Mouse (Mus musculus): ENCODE data around the gene Dnmbp.

The Dnmbp gene

DNA sequence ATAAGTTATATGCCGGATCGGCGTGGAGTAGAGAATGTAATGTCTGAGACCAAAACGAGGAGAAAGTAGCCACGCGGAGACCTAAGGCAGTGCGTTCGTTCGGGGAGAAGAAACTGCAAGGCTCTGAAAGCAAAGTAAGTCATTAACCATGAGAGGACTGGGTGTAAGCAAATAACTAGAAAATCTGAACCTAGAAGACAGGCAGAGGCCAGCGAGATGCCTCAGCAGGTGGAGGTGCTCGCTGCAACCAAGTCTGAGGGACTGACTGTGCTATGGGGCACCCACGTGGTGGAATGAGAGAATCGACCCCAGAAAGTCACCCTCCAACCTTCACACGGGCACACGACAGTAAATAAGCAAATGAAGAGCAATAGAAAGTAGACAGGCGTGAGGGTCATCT lies 3.1 kb upstream of the Dnmbp start:
- DNase-seq: no peak

DNA sequence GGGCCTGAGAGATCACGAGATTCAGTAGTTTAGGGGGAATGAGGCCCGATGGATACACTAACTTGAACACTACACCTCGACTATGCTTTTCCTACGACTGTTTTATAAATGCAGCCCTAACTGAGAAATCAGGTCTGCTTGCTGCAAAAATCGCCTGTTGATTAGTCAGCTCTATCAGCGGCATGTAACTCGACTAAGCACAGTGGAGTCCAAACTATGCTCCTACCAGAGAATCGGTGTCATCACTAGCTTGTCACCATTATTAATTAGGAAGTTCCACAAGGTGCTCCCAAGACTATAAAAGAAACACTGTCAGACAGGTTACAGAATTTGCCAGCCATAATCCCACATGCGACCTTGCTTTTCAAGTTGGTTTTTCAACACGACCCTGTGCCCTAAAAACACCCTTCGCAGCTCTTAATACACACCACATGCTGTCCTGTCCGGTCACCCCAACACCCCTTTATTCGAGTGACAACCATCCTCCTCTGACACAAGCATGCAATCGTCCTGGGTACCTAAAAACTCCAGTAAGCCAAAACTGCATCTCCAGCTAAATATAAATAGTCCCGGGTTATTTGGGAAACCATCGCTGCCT lies 721 bp downstream of the Dnmbp start:
- no peak for DNase-seq

DNA sequence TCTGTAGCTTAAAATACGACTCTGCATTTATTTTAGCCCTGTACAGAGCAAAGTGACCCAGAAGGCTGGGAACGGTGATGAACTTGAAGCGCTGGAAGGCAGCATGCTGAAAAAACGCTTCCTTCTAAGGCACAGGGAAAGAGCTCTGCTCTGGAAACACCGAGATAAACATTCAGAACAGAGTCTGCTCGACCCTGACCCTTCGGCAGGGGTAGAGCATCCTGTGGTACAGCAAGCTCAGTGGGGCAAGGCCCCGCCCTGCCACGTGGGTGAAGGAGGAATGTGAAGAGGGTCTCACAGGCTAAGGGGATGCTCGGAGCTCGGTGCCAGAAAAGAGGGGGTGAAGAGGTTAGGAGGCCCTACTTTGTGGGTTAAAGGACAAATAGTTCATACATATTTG lies 1.6 kb downstream of the Dnmbp start:
- DNase-seq: no peak

DNA sequence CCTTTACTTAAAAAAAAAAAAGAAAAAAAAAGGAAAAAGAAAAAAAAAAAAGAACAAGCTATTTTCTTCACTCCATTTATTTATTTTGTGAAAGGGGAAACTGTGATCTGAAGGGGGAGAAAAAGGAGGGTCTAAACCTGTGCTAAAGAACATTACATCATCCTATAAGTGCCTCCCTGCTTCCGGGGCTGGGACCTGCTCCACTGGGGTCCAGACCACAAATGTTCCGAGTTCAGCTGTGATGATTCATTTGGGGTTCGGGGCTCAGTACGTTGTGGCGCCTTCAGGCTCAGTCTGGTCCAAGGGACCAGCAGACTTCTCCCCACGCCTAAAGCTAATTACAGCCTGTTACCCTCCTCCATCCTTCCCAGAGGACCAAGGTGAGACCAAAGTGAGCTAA lies 9.1 kb downstream of the Dnmbp start:
- no peak for DNase-seq

DNA sequence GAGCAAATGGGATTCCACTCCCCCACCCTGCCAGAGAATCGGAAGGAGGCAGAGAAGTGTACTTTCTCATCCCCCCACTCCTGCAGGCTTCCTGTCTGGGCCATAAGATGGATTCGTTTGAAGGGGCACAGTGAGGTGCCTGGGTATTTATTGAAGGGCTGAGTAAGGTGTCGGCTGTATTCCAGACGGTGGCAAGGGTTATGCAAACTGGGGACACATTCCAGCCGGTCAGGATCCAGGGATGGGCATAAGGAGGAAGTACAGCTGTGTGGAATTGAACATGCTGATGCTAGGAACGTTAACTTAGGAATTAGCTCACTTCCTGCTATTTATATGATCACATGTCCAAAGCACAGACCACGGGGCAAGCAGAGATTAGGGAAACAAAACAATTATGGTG lies 9.6 kb downstream of the Dnmbp start:
- DNase-seq: no peak

DNA sequence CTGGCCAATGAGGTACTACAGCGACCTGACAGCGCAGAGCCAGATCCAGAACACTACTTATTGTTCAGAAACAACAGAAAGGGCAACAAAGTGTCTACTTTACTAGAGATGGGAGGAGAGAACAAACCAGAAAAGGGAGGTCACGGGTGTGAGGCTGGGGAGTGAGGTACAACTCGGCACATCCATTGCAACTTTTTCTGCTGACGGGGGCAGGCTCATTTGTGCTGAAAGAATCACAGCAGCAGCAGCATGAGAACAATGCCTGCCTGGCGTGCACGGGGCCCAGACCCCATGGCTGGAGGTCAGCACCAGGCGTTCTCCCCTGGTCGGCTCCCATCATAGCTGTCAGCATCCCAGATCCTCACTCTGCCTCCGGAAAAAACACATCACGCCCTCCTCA lies 10.1 kb downstream of the Dnmbp start:
- peak; percentile 34 for DNase-seq

DNA sequence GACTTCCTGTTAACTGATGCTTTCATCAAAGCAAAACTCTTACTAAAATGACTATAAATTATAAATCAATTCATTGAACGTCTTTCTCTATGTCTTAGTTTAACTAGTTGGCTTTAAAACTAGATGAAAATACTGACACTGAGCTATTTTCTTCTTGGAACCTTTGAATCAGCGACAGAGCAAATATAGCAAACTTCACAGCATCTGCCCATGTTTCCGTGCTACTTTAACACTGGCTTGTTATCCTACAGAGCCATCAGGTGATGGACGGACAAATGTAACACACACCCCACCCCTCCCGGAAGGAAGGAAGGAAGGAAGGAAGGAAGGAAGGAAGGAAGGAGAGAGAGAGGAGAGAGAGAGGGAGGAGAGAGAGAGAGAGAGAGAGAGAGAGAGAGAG lies 12.0 kb downstream of the Dnmbp start:
- no peak for DNase-seq

DNA sequence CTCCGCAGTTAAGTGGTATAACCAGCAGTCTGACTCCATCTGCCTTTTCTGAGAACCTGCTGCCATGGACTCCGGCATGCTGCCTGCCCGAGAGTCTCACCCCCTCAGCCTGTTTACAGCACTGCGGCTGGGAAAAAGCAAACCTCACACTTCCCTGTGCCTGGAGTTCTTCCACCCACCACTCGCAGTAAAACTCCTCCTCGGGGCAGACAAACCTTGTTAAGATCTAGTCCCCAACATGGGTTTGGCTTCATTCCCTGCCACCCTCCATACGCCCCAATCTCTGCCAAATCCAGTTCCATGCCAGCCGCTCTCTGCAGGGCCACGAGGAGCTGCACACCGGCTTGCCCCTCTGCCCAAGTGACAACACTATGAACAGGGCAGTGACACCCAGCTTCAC lies 12.9 kb downstream of the Dnmbp start:
- no peak for DNase-seq

DNA sequence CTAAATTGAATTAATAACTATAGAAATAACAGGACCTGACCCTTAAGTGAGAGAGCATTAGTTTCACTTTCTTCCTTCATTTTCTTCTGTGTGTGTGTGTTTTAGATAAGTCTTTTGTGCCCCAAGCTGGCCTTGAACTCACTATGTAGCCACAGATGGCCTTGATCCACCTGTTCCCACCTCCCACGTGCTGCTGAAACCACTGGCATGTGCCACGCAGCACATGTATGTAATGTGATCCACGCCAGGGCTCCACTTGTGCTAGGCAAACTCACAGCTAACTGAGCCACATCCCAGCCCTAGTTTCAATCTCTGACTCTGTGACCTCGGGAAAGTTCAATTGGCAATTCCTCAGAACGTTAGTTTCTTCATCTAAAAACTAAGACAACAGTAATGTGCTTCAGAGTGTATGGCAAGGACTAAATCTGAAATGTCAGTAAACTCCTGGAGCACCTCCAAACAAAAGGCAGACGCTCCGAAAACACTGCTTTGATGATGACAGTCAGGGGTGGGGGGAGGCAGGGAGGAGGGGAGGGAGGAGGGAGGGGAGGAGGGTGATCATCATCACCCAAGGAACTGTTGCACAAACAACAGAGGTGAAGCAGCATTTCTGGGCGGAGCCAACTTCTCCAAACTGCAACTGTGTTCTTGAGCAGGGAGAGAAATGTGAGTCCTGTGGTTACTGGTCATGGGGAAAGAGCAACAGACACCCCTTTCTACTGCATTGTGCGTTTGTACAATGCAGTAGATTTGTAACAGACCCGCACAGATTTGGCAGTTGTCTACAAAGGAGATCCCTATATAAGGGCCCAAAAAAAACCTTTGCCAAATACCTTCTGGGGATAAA lies 13.6 kb downstream of the Dnmbp start:
- no peak for DNase-seq

DNA sequence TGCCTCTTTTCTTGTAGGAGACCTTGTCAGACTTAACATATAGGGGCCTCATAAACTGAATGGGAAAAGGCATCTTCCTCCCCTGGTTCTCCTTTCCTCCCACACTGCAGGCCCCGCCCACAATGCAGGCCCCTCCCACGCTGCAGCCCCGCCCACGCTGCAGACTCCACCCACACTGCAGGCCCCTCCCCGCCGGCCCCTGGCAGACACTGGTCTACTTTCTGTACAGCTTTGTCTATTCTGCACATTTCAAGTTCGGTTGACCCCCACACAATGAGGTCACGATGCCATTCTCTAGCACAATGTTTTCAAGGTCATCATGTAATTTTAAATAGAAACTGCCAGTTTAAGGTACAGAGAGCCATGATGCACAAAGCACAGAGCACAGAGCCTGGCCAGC lies 15.6 kb downstream of the Dnmbp start:
- peak; percentile 52 for DNase-seq

DNA sequence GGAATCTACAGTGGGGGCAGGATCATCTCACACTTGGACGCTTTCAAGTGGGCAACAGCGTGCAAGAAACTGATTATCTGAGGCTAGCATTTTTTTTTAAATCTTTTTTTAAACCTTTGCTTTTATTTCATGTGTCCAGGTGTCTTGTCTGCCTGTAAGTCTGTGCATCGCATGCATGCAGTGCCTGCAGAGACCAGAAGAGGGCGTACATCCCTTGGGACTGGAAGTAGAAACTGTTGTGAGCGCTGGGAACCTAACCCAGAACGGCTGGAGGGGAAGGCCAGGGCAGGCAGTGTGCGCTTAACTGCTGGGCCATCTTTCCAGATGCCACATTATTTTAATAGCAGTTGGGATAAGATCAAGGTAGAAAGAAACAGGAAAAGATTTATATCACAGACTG lies 17.0 kb downstream of the Dnmbp start:
- no peak for DNase-seq

DNA sequence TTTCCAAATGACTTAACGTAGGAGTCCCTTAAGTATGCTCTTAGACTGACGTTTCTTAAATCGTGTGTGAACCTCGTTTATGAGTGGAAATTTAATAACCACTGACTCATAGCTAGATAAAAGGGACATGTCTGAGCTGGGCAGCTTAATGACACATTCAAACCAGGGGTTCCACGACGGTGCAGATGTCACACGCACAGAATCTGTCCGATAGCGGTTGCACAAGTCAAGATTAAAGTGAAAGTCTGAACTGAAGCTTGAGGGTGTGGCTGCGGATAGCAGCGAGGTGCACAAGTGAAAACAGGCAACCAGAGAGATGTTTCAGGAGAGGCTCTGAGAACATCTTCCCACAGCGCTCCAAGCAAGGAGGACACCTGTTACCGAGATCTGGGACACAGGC lies 18.6 kb downstream of the Dnmbp start:
- no peak for DNase-seq

DNA sequence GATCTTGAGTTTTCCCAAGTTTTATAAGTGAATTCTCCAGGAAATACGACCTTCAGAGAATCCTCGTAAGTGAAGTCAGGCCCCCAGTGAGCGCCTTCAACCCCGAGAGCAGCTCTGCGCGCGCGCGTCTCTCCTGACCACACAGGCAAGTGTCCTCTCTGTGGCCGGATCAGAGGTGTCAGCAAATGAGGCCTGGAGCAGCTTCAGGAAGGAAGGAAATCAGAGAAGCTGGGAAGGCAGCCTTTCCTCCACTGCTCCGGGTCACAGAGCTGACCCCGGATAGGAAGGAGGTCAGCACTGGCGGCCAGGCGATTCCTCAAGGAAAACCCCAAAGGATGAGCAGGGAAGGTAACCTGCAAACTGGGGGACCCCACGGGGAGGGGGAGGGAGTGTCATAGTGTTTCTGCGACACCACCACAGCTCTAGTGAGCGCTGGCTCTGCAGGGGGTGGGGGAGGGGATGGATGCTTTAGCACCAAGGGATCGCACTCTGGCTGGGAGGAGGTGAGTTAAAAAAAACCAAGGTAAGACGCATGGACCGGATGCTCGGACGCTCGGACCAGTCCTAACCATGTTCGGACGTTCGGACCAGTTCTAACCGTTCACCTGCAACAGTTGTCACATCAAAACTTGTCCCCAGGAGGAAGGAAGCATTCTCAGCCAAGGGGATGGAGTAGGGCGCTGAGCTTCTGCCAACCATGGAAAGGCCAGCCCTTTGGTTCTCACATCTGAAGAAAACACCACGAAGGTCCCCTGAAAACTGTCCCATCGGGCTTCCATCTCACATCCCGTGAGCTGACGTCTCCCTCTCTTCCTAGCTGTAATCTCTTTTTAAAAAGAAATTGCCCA lies 19.3 kb downstream of the Dnmbp start:
- DNase-seq: no peak

DNA sequence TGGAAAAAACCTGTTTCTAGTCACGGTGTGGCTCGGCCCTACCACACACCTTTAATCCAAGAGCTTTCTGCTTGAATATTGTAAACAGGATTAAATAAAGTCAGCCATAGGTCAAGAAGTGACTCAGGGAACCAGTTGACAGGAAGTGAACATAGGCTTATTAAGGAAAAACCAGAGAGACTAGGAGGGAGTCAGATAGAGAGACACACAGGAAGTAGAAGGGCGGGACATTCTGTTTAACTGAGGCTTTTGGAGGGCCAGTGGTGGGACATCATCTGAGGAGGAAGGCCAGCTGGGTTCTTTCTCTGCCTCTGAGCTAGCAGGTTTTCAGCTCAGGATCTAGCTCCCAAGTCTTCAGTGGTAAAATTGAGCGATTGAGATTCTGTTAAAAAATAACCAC lies 20.1 kb downstream of the Dnmbp start:
- no peak for DNase-seq

DNA sequence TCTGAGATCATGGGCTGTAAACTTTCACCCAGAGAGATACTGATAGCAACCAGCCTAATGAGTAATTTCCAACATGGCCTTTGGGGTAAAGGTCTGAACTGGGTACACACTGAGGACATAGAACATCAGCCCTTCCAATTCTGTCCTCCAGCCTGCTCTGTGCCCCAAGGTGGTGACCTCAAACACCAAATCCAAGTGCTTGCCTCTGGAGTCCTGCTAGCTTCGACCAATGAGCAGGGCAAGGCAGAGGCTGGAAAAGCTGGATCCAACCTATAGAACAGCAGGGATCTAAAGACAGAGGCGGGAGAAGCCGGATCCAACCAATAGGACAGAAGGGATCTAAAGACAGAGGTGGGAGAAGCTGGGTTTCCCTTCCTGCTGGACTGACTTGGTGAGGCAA lies 21.2 kb downstream of the Dnmbp start:
- DNase-seq: no peak

DNA sequence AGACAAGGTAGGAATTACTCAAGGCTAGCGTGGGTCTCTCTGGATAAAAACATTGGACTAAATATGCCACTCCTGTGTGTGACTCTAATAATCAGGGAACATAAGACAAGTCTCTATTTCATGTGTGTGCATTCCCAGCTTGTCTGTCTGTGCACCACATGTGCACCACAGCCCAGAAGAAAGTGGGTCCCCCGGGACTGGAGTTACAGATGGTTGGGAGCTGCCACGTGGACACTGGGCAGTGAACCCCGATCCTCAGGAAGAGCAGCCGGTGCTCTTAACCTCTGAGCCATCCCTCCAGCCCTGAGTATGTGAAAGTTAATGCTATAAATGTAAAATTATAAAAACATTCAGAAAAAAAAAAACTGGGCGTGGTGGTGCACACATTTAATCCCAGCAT lies 22.2 kb downstream of the Dnmbp start:
- DNase-seq: no peak

DNA sequence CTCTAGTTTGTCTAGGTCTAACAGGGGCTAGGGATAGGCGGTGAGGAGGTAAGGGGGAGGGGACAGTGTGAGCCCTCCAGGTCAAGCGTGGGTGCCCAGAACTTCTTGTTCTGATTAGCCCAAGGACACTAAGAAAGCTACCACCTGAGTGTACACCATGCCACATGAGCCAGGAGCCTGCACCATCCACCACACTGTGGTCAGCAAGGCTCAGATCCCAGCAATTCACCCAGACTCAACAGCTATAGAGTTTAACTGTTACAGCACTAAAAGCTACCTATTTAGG lies 22.6 kb downstream of the Dnmbp start:
- DNase-seq: no peak

DNA sequence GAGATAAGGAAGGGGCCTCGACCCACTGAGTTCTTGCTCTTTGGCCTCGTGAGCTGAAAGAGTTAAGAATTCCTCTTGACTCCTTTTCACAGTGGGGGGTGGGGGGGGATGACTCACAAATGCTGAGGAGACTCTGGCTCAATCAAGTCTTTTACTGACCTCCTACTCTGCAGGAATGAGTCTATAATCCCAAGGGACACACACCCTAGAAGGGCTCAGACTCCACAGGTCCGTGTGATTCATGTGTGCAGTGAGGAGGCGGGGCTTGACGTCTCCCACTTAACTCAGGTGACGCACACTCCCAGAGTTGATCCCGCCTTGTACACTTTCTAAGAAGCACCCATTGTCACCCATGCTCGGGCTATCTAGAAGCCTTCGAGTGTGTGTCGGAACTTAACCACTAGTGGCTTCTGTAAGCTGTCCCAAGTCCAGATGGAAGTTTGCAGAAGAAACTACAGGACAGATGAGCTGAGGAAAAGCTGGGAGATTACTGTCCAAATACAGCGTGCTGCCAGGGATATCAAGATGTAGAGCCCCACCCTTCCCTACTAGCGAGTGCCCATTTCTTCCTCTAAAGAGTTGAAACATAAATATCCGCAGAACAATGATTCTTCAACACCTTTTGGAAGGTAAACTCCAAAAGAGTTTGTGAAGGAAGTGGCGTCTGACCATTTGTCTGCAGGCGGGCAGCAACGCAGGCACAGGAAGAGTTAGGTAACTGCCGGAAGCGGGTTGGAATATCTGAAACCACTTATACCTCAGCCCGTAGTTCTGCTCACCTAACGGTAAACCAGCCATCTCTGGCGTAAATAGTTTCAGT lies 23.2 kb downstream of the Dnmbp start:
- DNase-seq: no peak

DNA sequence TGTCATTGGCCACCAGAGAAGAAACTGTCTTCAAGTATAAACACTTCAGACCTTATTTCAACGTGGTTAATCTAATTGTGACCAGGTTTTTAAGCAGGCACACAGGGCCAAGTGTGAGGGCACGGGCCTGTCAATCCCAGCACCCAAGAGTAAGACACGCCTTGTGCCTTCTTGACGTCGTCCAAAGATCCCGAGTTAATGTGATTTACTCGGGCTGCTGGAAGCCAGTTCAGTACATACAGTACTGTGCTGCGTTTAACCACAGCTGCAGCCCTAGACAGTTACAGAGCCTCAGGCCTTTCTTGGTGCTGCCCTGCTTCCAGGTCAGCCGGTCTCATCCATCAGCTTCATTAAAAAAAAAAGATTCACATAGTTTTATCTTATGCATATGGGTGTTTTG lies 24.6 kb downstream of the Dnmbp start:
- DNase-seq: no peak

DNA sequence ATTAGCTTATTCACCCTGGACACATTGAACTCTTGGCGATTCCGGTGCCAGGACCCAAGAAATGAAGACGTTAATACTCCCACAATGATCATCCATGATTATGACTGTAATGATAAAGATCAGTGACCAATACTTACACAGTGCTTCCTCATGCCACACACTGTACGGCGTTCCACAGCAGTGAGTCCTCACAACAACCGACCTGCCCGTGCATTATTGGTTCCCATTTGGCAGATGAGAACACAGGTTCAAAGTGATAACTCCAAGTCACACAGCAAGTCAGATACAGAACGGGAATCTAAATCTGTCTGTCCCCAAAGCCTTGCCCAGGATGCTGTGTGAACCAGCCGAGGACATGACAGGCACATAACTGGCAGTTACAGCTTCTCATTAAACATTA lies 25.0 kb downstream of the Dnmbp start:
- no peak for DNase-seq

DNA sequence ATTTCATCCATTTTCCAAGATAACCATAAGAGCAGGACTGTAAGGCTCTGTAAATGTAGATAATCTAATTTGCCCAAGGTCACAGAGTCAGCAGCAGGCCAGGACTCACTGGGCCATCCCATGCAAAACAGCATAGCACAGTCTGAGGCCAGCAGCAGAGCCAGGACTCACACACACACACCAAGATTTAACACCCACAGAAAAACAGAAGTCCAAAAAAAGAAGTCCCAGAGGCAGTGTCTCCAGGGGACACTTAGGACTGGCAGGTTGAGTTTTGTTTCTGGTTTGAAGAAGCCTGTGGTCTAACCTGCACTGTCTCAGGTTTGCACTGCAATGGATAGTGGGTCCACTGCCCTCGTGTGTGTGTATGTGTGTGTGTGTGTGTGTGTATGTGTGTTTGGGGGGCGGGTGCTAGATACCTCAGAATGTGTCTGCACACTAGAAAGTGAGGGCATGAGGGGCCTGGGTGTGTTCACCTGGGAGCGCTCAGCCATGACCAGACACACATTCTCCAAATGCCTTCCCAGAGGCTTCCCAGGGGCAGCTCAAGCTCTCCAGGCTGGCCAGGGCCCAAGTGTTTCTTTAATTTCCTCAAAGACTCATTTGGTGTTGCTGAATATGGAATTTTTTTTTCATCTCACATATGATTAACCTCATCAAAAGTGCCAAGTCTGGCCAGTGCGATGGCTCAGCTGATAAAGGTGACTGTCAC lies 27.1 kb downstream of the Dnmbp start:
- no peak for DNase-seq

DNA sequence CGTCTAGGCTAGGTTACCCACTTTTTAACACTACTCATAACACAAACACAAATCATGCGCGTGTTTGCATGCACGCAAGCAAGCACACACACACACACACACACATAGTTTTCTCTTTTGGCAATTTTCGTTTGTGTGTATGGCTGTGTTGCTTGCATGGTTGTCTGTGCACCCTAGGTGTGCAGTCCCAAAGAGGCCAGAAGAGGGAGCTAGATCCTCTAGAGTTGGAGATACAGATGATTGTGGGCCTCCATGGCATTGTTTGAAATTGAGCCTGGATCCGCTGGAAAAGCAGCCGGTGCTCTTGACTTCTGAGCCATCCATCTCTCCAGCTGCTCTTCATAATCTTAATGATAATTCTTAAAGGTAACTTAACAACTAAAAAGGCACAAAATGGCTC lies 33.5 kb downstream of the Dnmbp start:
- DNase-seq: peak; percentile 21

DNA sequence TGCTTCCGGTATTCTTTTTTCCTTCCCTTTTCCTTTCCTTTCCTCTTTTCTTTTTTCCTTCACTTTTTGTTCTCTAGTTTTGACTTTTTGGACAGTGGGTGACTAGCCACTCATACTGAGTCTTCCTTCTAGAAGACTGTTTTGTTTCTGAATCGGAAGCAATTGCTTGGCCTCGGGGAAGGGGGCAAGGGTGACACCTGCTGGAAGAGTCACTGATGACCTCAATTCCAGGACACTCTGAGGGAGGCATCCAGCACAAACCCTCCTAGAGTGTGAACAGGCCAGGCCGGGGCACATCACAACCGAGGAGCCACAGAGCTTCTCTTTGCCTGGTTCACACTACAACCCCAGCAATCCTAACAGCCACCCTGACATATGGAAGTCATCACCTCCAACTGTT lies 34.0 kb downstream of the Dnmbp start:
- DNase-seq: peak; percentile 63
